Mouse (Mus musculus): Measurements from ENCODE around the gene Lyl1. TPM values are rescaled to one million over a fixed set of nuclear protein-coding genes. Genes with fewer than 3 reads are reported as not detected.

The Lyl1 gene
- polyA plus RNA-seq, 1 experiment from 2014 or later, result 3.9 TPM

GRCm38 (mm10) chr8:84731371-84732177, 30.3 kb downstream of the Lyl1 start:
- no peaks in the 10 kb centered on the region for H3K9me3 ChIP-seq
- H3K9ac ChIP-seq, result peak overlapping the region; percentile 25
- H3K4me3 ChIP-seq (replicated peaks), result no peak overlapping the region; the same call in 1 of the 2 replicates
- H3K4me1 ChIP-seq, result peaks cover 74% of the 10 kb centered on the region
- 73% methylated on average over 11 of the region's 11 CpGs for WGBS
- H3K36me3 ChIP-seq (replicated peaks), result peaks cover 18% of the 10 kb centered on the region; the same call in 1 of the 2 replicates
- peak overlapping the region; percentile 84 for H3K27ac ChIP-seq
- H3K27me3 ChIP-seq, result peaks cover 35% of the 10 kb centered on the region
- no peak overlapping the region; the same call in 1 of the 2 replicates for H3K4me2 ChIP-seq
- ATAC-seq (ENCODE audit: low FRiP score), result no peak

- H3K4me2 ChIP-seq, result no peak overlapping the region
- peak overlapping the region; percentile 84; the same call in 1 of the 2 replicates for H3K27ac ChIP-seq
- WGBS, result 81% methylated on average over 5 of the region's 5 CpGs
- peaks cover 43% of the 10 kb centered on the region for H3K27me3 ChIP-seq
- no peak for ATAC-seq (ENCODE audit: low FRiP score)
- H3K4me1 ChIP-seq, result peaks cover 74% of the 10 kb centered on the region
- 0 out of 2 replicates have a peak overlapping the region, but pooled peaks have one; percentile 9 for H3K9ac ChIP-seq
- no peaks in the 10 kb centered on the region for H3K9me3 ChIP-seq
- no peak overlapping the region for H3K4me3 ChIP-seq (replicated peaks)
- H3K36me3 ChIP-seq (replicated peaks), result 0 out of 2 replicates have a peak, but pooled peaks cover 8% of the 10 kb centered on the region
These were observed 31.3 kb downstream of the Lyl1 start for GRCm38 (mm10) chr8:84732545-84732944.

GRCm38 (mm10) chr8:84732996-84733395, 31.7 kb downstream of the Lyl1 start:
- H3K36me3 ChIP-seq (replicated peaks), result 0 out of 2 replicates have a peak, but pooled peaks cover 5% of the 10 kb centered on the region
- peaks cover 48% of the 10 kb centered on the region for H3K27me3 ChIP-seq
- no peak for ATAC-seq (ENCODE audit: low FRiP score)
- no peak overlapping the region for H3K27ac ChIP-seq
- no peak overlapping the region for H3K4me2 ChIP-seq
- no peak overlapping the region for H3K4me3 ChIP-seq (replicated peaks)
- H3K4me1 ChIP-seq, result peaks cover 74% of the 10 kb centered on the region
- WGBS, result 49% methylated on average over 6 of the region's 6 CpGs
- no peaks in the 10 kb centered on the region for H3K9me3 ChIP-seq
- 0 out of 2 replicates have a peak overlapping the region, but pooled peaks have one; percentile 9 for H3K9ac ChIP-seq

- Histone ChIP-seq H3K4me3 (replicated peaks) (no peak overlapping the region), H3K27ac (no peak overlapping the region), H3K4me1 (peaks cover 74% of the 10 kb centered on the region), H3K36me3 (replicated peaks) (0 out of 2 replicates have a peak, but pooled peaks cover 5% of the 10 kb centered on the region), H3K9ac (no peak overlapping the region), H3K4me2 (no peak overlapping the region), H3K9me3 (no peaks in the 10 kb centered on the region), H3K27me3 (peaks cover 57% of the 10 kb centered on the region)
- WGBS, result 92% methylated on average over 6 of the region's 6 CpGs
- no peak for ATAC-seq (ENCODE audit: low FRiP score)
These were observed 32.7 kb downstream of the Lyl1 start for GRCm38 (mm10) chr8:84733959-84734358.

GRCm38 (mm10) chr8:84734680-84735079, 33.4 kb downstream of the Lyl1 start:
- H3K36me3 ChIP-seq (replicated peaks), result 0 out of 2 replicates have a peak, but pooled peaks cover 1% of the 10 kb centered on the region
- H3K4me2 ChIP-seq, result no peak overlapping the region
- H3K9ac ChIP-seq, result no peak overlapping the region
- H3K27ac ChIP-seq, result no peak overlapping the region
- H3K4me1 ChIP-seq, result peaks cover 75% of the 10 kb centered on the region
- H3K9me3 ChIP-seq, result no peaks in the 10 kb centered on the region
- no peak overlapping the region for H3K4me3 ChIP-seq (replicated peaks)
- H3K27me3 ChIP-seq, result peaks cover 65% of the 10 kb centered on the region
- ATAC-seq (ENCODE audit: low FRiP score), result no peak
- WGBS, result 90% methylated on average over 2 of the region's 2 CpGs

GRCm38 (mm10) chr8:84735597-84735996, 34.3 kb downstream of the Lyl1 start:
- Histone ChIP-seq H3K9me3 (no peaks in the 10 kb centered on the region), H3K27me3 (peaks cover 71% of the 10 kb centered on the region), H3K4me1 (peaks cover 76% of the 10 kb centered on the region), H3K9ac (no peak overlapping the region; the same call in 1 of the 2 replicates), H3K4me2 (no peak overlapping the region), H3K36me3 (replicated peaks) (no peaks in the 10 kb centered on the region), H3K27ac (0 out of 2 replicates have a peak overlapping the region, but pooled peaks have one; percentile 31), H3K4me3 (replicated peaks) (no peak overlapping the region)
- ATAC-seq (ENCODE audit: low FRiP score), result no peak
- WGBS, result 62% methylated on average over 2 of the region's 2 CpGs

- Histone ChIP-seq H3K9ac (no peak overlapping the region), H3K9me3 (no peaks in the 10 kb centered on the region), H3K27me3 (peaks cover 80% of the 10 kb centered on the region), H3K4me1 (peaks cover 76% of the 10 kb centered on the region), H3K27ac (no peak overlapping the region), H3K4me2 (no peak overlapping the region), H3K36me3 (replicated peaks) (no peaks in the 10 kb centered on the region), H3K4me3 (replicated peaks) (no peak overlapping the region)
- 83% methylated on average over 4 of the region's 4 CpGs for WGBS
- ATAC-seq (ENCODE audit: low FRiP score), result no peak
These were observed 35.3 kb downstream of the Lyl1 start for GRCm38 (mm10) chr8:84736521-84736920.

GRCm38 (mm10) chr8:84737608-84738007, 36.4 kb downstream of the Lyl1 start:
- no peaks in the 10 kb centered on the region for H3K9me3 ChIP-seq
- H3K27ac ChIP-seq, result 0 out of 2 replicates have a peak overlapping the region, but pooled peaks have one; percentile 65
- 1% methylated on average over 16 of the region's 16 CpGs for WGBS
- H3K36me3 ChIP-seq (replicated peaks), result no peaks in the 10 kb centered on the region
- H3K27me3 ChIP-seq, result peaks cover 88% of the 10 kb centered on the region
- peak overlapping the region; percentile 40 for H3K4me2 ChIP-seq
- peak; percentile 54; the same call in 1 of the 2 replicates for ATAC-seq (ENCODE audit: low FRiP score)
- H3K4me3 ChIP-seq (replicated peaks), result no peak overlapping the region
- peaks cover 76% of the 10 kb centered on the region for H3K4me1 ChIP-seq
- H3K9ac ChIP-seq, result peak overlapping the region; percentile 36; the same call in 1 of the 2 replicates

GRCm38 (mm10) chr8:84738266-84738665, 37.0 kb downstream of the Lyl1 start:
- no peaks in the 10 kb centered on the region for H3K9me3 ChIP-seq
- peaks cover 76% of the 10 kb centered on the region for H3K4me1 ChIP-seq
- peak overlapping the region; percentile 65; the same call in 1 of the 2 replicates for H3K27ac ChIP-seq
- 7% methylated on average over 10 of the region's 10 CpGs for WGBS
- peak overlapping the region; percentile 36; the same call in 1 of the 2 replicates for H3K9ac ChIP-seq
- H3K36me3 ChIP-seq (replicated peaks), result no peaks in the 10 kb centered on the region
- peaks cover 93% of the 10 kb centered on the region for H3K27me3 ChIP-seq
- H3K4me2 ChIP-seq, result no peak overlapping the region
- H3K4me3 ChIP-seq (replicated peaks), result peak overlapping the region; percentile 4; the same call in 1 of the 2 replicates
- ATAC-seq (ENCODE audit: low FRiP score), result peak; percentile 13; the same call in 1 of the 2 replicates

- peak overlapping the region; percentile 65; the same call in 1 of the 2 replicates for H3K27ac ChIP-seq
- no peak overlapping the region; the same call in 1 of the 2 replicates for H3K4me2 ChIP-seq
- ATAC-seq (ENCODE audit: low FRiP score), result no peak
- no peaks in the 10 kb centered on the region for H3K9me3 ChIP-seq
- H3K36me3 ChIP-seq (replicated peaks), result no peaks in the 10 kb centered on the region
- H3K27me3 ChIP-seq, result peaks cover 97% of the 10 kb centered on the region
- H3K4me1 ChIP-seq, result peaks cover 81% of the 10 kb centered on the region
- H3K9ac ChIP-seq, result peak overlapping the region; percentile 36
- no peak overlapping the region for H3K4me3 ChIP-seq (replicated peaks)
- 37% methylated on average over 10 of the region's 10 CpGs for WGBS
These were observed 37.6 kb downstream of the Lyl1 start for GRCm38 (mm10) chr8:84738715-84739400.

- Histone ChIP-seq H3K36me3 (replicated peaks) (no peaks in the 10 kb centered on the region), H3K9me3 (no peaks in the 10 kb centered on the region), H3K27ac (peak overlapping the region; percentile 65; the same call in 1 of the 2 replicates), H3K9ac (peak overlapping the region; percentile 26; the same call in 1 of the 2 replicates), H3K4me3 (replicated peaks) (no peak overlapping the region), H3K4me2 (no peak overlapping the region), H3K4me1 (peaks cover 82% of the 10 kb centered on the region), H3K27me3 (peaks cover 97% of the 10 kb centered on the region)
- WGBS, result 5% methylated on average over 1 of the region's 1 CpGs
- no peak for ATAC-seq (ENCODE audit: low FRiP score)
These were observed 38.1 kb downstream of the Lyl1 start for GRCm38 (mm10) chr8:84739401-84739742.
